Mouse (Mus musculus): ENCODE measurements at regions not wholly inside any gene's neighbourhood (a gene's known extent, or its start where the extent isn't known, plus 50 kb on each side); places are given as distances from the start of the nearest gene placed in this dataset.
A peak's percentile ranks its signal among the peaks of the same experiment; 100 is the strongest.

DNA sequence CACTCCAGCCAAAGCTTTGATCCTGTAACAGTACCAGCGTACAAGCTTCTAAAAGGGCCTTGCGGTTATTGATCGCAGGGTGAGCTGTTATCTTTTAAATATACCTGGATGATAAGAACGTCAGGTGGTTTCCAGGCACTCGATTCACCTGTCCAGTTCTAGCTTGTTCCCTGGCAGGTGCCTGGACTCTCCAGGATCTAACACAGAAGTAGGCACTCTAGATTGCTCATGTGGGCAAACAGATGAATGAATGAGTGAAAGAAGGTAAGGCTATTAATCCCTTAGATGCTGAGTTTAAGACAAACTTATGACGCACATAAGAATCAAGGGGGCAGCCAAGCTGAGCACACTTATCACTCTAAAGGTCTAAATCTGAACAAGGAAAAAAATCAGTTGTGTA, 190.3 kb upstream of the Klf14 start:
- DNase-seq = no peak
- intact Hi-C loops (cut with DNase I) = no loop called here

DNA sequence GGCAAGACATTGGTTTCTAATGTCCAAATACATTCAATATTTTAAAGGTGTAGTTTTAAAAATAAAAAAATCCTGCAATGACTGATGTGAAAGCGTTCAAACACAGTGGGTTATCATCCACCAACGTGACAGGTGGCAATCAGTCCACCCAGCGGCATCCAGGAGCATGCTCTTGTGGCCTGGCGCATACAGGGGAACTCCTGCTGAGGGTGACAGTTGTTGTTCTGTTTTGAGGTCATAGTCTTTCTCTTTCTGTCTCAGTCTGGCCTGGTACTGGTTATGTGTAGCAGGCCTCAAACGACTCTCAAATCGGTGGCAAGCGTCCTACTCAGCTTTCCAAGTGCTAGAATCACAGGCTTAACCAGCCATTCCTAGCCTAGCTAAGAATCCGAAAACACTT, 191.5 kb upstream of the Klf14 start:
- DNase-seq = no peak
- intact Hi-C loops (cut with DNase I) = no loop called here

DNA sequence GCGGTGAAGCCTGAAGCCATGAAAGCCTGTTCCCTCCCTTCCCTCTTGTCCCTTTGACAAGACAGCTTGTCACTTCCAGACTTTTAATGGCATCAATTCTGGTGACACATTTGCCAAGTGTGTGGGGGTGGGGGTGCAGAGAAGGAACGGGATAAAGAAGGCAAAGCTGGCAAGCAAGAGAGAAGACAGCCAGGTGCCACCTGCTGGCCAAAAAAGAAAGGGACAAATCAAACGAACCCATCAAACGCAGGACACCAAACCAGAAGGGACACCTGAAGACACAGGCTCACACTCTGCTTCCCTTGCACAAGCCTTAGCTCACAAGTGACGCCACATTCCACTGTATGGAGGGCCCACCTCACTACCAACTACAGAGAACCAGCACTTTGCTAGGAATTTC, 197.0 kb upstream of the Klf14 start:
- peak; percentile 77 for DNase-seq

DNA sequence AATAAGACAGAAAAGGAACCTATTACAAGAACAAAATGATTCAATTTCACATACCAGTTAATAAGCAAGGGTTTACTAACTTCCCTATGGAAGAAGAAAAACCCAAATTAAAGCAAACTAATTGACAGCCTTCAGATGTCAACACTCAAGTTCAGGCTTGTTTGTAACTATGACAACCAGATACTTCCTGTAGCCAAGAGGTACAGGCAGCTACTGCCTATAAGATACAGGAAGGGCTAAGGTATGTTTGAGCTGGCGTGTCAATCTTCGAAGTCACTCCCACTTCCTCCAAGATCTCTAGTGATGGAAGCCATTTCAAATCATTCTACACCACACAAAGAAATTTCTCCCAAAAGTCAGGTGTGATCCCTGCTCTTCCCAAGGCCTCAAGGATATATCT, 198.1 kb upstream of the Klf14 start:
- intact Hi-C loops (cut with DNase I) = loop anchor here (5.0 kb wide), 1 partner anchor 80 kb away; no protein-coding TSS in a partner anchor

More for the DNA sequence above, 197.0 kb upstream of the Klf14 start:
- intact Hi-C loops (cut with DNase I) = loop anchor here (5.0 kb wide), 1 partner anchor 79 kb away; no protein-coding TSS in a partner anchor

DNA sequence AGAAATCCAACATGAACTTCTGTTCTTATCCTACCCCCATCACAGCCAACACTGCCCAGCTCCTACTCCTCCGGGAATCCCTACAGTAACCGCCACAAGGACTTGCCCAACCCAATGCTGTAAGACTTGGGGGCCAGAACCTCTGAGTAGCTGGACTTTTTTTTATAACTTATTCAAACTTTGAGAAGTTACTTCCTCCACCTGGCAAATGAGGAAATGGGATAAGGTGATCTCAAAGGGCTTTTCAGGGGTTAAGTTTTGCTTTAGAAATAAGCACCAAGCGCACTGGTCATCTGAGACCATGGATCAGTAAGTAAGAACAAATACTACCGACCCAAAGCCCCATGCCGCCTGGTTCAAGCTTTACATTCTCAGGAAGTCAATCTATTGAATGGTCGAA, 198.6 kb upstream of the Klf14 start:
- intact Hi-C loops (cut with DNase I) = loop anchor here (5.0 kb wide), 1 partner anchor 80 kb away; no protein-coding TSS in a partner anchor
- DNase-seq = no peak

More for the DNA sequence above, 198.1 kb upstream of the Klf14 start:
- DNase-seq = no peak

DNA sequence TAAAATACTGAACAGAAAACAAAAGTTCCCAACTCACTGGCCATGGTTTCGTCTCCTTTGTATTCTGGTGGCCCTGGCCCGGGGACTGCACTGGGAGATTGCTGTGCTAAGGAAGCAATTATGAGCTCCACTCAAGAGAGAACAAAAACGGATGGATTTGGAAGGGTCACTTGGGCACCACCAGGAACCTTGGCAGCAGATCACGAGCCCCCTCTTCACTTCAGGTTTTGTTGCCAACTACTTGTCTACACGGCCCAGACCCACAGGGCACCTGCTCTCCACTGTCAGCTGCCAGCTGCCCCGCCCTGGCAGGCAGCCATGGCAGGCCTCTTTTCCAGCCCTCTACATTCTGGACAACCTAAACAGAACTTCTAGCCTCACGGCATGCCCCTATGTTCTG, 199.8 kb upstream of the Klf14 start:
- intact Hi-C loops (cut with DNase I) = loop anchor here (5.0 kb wide), 1 partner anchor 81 kb away; no protein-coding TSS in a partner anchor
- DNase-seq = peak; percentile 93

DNA sequence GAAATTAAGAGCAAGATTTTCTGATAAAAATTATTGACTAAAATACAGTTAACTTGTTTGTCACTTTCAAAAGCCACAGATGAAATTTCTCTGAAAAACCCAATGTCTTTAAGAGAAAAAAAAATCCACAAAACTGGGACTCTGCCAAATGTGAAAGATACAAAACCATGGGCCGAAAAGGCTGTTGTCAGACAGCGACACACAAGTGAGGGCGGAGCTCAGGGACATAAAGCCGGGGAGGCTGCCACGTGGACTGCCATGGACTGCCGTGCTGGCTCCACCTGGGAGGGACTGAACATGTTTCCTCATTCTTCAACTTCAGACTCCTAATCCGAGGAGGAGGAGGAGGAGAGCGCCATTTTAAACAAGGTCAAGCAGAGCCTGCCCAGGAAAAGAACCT, 200.4 kb upstream of the Klf14 start:
- DNase-seq = no peak
- intact Hi-C loops (cut with DNase I) = loop anchor here (5.0 kb wide), 1 partner anchor 82 kb away; no protein-coding TSS in a partner anchor

DNA sequence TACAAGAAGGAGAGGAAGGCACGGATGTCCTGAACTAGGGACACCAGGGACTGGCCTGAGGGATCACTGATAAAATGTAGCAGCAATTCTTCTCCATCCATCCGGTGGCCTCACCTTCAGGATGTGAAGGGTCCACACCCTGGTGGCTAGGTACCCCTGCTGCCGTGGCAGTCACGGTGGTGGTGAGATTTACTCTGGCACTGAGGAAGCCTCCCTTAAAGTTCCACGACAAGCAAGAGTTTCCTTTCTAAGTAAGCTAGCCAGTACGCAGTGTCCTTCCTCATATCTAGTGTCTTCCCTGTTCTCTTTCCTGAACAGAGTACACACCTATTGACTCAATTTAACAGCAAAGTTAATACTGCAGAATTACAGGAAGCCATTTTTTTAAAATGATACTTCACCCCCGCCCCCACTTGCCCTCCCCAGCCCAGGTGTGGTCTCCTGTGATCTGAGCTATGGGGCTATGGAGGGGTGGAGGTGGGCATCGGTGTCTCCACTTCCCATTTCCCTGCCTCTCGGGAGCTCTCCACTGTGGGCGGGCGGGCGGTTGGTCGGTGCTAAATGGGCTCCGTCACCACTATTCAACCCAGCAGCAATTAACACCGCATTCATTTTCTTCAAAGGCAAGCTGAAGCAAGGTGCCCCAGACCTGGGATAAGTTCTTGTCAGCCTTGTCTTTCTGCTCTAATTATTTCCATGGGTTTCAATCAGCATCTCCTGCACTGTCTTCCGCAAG, 201.2 kb upstream of the Klf14 start:
- no peak for DNase-seq
- intact Hi-C loops (cut with DNase I) = loop anchor here (5.0 kb wide), 1 partner anchor 83 kb away; no protein-coding TSS in a partner anchor

DNA sequence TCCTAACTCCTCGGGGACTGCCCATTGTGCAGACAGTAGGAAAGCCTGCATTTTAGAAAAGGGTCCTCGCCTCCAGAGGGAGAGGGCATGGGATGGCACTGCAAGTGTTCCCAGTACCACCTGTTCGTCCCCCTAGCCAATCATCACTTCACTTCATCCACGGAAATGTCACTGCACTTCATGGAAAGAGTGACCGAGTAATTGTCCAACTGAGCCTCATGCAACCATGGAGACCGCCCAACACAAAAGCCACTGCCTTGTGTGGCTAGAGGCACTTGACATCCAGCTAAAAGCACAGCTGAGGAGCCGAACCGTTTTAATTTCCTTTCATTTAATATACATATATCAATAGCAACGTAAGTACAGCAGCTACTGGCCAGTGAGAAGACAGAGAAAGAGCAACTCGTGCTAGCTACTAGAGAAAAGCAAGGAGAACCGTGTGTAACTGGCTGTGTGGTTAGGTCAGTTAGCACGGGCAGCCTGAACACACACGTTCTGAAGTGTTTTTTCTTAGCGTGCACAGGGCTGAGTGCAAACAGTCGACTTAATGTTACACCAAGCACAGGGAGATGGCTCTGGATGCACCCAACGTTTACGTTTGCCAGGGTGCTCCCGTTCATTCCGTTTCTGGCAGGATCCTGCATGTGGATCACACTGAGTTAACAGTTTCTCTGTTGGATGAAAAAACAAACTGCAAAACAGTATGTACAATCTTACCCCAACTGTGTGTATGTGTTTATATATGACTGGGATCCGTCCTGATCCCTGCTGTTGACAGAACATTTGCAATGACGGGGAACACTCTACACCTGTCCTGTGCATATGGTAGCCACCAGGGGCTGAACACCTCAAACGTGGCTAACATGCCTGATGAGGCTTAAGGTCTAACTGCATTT, 202.8 kb upstream of the Klf14 start:
- DNase-seq = no peak
- intact Hi-C loops (cut with DNase I) = no loop called here

DNA sequence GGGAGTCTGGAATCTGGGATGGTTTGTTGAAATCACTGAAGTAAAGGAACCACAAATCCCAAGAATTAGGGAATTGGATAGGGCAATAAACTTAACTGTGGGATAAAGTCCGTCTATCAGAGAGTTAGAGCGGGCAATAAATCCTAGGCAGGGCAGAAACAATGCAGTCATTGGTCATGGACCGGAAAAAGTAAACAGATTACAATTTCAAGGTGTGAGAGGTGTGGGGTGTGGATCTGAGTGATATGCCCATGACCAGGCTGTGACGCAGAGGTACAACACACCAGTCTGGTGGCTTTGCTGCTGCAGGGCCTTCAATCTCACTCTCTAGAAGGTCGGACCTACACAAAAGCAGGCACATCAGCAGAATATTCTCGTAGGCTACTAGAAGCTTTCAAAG, 206.1 kb upstream of the Klf14 start:
- no peak for DNase-seq
- intact Hi-C loops (cut with DNase I) = no loop called here

DNA sequence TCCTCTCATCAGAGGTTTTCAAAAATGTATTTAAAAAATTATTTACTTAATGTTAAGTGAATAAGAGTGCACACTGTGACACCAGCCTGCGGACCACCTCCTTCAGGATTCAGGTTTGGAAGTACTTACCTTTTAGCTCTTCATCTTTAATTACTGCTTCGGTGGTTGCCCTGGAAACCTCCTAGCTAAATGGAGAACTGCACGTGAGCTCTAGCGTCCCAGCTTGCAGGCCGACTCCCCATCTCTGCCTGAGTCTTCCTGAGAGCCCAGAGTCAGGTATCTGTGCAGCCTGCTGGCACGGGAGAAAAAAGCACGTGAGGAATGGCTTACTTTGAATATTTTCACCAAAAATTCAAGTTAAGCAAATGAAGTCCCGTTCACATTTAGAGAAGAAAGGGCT, 207.5 kb upstream of the Klf14 start:
- intact Hi-C loops (cut with DNase I) = no loop called here
- no peak for DNase-seq

DNA sequence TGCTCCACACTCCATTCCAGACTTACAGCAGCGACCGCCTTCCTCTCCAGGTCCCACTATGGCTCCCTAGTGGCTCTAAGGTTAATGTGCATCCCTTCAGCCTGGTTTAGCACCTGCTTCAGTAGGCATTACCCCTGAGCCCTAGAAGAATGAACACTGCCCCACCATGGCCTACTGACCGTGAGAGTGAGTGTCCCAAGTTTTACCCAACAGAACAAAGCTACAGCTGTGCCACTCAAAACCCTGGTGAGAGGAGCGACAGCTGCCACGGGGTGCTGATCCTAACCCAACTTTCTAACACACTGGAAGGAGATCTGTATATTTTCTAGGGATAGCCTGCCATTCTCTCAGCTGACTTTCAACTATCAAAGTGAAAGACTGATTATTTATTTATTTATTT, 208.9 kb upstream of the Klf14 start:
- no peak for DNase-seq
- intact Hi-C loops (cut with DNase I) = no loop called here

DNA sequence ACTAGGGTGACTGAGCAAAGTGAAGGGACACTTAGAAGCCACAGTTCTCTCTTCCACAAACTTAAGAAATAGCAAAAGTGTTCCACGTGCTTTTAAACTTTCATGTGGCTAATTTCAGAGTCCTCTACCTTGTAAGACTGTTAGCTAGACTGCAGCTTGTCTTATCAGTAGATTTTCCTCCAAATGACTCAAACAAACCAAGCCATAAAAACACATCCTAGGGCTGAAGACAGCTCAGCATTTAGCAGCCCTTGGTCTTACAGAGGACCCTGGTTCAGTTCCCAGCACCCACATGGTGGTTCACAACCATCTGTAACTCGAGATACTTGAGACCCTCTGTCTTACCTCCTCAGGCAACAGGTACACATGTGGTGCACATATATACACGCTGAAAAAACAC, 209.9 kb upstream of the Klf14 start:
- no peak for DNase-seq
- intact Hi-C loops (cut with DNase I) = no loop called here

DNA sequence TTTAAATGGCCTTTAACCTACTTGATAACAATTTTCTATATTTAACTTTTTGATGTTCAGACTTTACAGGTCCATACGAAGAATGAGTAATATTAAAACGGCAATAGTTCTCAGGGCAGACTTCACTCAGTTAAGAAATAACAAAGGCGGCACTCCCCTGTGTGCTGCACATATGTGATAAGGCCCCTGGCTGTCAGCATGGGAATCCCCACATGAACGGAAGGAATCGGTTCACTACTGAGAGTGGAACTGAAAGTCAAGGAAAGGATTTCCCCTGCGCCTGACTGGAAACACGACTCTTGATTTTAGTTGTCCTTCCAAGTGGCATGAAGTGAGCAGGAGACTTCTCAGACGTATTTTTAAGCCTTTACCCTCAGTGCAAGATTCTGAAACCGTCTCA, 210.5 kb upstream of the Klf14 start:
- intact Hi-C loops (cut with DNase I) = no loop called here
- DNase-seq = no peak

DNA sequence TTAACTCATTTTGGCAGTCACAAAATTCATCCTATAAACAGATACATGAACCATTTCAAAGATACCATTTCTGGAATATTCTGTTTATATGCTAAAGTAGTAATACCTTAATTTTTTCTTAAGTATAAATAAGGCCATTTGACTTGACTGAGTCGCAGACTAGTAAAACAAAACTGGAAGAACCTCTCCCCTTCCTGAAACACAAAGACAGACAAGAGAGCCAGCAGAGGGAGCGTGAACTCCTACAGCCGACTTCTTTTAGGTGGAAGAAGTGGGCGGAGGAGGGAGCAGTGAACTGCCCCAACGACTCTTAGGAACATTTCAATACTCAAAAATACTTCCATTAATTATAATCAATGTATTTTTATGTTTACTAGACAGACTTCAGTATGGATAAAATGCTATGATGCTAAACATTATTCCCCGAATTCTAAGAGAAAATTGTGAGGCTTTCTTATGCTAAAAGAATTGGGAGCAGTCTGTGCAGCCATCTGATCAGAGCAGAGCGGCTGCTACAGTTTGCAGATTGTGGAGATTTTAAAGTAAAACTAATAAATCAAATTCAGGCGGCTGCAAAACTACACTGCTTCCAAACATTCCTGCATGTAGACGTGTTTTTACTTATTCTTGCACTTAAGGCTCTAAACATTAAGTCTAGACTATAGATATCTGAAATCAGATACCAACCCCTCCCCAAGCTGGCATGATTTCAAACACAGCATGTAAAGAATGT, 211.2 kb upstream of the Klf14 start:
- no peak for DNase-seq
- intact Hi-C loops (cut with DNase I) = loop anchor here (10.0 kb wide), 1 partner anchor 45 kb away; no protein-coding TSS in a partner anchor

DNA sequence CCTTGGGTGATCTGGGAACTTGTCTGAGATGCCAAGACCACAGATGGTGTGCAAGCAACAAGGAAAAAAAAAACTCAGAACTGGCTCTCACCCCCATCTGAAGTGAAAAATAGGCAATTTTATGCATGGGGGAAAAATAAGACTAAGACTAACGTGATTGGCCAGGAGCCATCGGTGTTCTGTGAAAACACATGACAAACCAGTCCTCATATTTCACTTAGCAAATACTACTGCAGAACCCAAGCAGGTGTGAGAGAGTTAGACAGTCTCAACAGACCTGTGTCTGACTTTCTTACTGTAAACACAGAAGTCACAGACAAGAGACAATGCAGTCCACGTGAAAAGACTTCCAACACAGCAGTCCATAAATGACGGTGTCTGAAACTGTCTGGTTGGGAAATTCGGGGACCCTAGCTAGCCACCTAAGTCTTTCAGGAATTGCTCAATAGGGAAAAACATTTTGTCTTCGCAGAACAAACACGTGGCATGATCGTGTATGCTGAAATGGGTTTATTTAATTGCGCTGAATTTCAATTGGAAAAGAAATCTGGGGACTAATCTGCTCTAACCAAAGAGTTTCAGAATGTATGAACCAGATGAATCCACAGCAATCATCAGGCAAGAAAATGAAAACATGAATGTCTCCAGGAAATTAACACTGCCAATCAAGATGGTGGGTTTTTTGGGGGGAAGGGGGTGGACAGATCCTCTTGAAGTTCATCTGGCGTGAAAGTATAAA, 213.1 kb upstream of the Klf14 start:
- intact Hi-C loops (cut with DNase I) = loop anchor here (10.0 kb wide), 1 partner anchor 47 kb away; no protein-coding TSS in a partner anchor
- peak; percentile 43 for DNase-seq

DNA sequence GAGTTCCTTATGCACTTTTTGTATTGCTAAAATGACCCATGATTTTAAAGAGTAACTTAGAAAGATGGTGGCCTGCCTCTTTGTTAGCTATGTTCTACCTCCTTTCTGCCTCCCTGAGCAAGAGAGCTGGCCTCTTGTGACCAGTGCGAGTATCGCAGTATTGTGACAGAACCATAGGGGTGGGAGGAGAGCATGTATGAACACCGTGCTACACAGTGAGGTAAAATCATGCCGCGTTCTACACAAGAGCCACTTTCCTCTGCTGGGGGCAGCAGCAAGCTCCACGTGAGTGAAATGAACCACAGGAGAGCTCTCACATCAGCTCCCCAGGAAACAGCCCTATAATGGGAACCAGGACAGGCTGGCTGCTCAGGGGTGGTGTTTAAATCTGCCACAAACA, 216.9 kb upstream of the Klf14 start:
- intact Hi-C loops (cut with DNase I) = loop anchor here (2.0 to 10.0 kb wide), 2 partner anchors 51 to 101 kb away; no protein-coding TSS in a partner anchor
- no peak for DNase-seq

DNA sequence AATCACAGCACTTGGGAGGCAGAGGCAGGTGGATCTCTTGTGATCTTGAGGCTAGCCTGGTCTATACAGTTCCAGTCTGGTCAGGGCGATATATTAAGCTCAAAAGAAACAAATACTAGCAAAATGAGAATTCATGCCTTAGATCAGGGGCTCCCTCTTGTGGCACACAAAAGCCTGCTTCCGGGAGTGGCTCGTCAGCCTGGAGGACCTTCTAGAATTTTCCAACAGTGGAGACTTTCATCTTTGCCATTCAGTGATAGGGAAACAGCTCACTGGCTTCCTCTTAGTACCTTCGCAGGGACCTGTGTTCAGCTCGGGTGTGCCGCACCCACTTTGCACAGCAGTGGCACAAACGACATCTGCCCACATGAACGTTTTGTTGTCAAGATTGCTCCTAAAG, 217.5 kb upstream of the Klf14 start:
- intact Hi-C loops (cut with DNase I) = loop anchor here (2.0 to 10.0 kb wide), 2 partner anchors 52 to 102 kb away; no protein-coding TSS in a partner anchor

DNA sequence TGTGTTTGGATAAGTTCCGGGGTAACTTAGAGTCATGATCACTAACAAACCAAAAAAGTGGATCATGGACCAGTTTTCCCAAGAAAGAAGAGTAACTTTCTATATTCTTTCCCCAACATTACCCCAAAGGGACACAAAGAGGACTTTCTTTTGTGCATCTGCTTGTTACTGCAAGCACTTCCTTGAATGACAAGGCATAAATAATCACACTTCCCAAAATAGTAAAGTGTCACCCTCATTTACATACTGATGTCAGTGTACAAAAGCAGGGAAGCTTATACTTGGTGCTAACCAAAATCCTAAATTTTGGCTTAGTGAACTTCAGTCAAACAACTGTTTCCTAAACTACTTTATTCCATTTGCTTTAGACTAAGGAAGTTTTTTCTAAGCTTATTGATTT, 218.0 kb upstream of the Klf14 start:
- no peak for DNase-seq
- intact Hi-C loops (cut with DNase I) = loop anchor here (2.0 to 10.0 kb wide), 2 partner anchors 52 to 102 kb away; no protein-coding TSS in a partner anchor

More for the DNA sequence above, 217.5 kb upstream of the Klf14 start:
- peak; percentile 53 for DNase-seq

Measured in left cerebral cortex, postnatal 4 days (tissue).